Mouse (Mus musculus) cortical plate, adult 2 months (tissue): ENCODE data around the gene Atg13. TPM values are rescaled to one million over a fixed set of nuclear protein-coding genes. Genes with fewer than 3 reads are reported as not detected.
A peak's percentile ranks its signal among the peaks of the same experiment; 100 is the strongest.

Experiments used
- H3K27ac ChIP-seq: fragments of 200-500 bp; 2 replicates; pipeline ENCODE4 v1.5.1; 2012; ENCODE audit warnings: low read length, control low read depth, inconsistent platforms; ENCODE audit not compliant: insufficient read depth
- H3K4me1 ChIP-seq: fragments of 200-500 bp; 2 replicates; pipeline ENCODE4 v1.6.1; 2011; ENCODE audit warnings: low read length; ENCODE audit not compliant: control insufficient read depth, insufficient read depth
- H3K4me3 ChIP-seq: fragments of 200-500 bp; 2 replicates; pipeline ENCODE4 v1.5.1; 2011; ENCODE audit warnings: mild to moderate bottlenecking, low read length, control low read depth; ENCODE audit not compliant: insufficient read depth
- CTCF ChIP-seq: fragments of 200-500 bp; IDR thresholded peaks from 2 replicates; pipeline ENCODE4 v1.5.1; 2011; ENCODE audit warnings: mild to moderate bottlenecking, control low read depth, low read length; ENCODE audit not compliant: insufficient read depth; ENCODE audit errors: extremely low read depth
- POLR2A ChIP-seq: fragments of 200-500 bp; IDR thresholded peaks from 2 replicates; pipeline ENCODE4 v1.6.1; 2011; ENCODE audit warnings: mild to moderate bottlenecking, low read length, control low read depth; ENCODE audit not compliant: insufficient read depth; ENCODE audit errors: extremely low read depth
- polyA plus RNA-seq: library from polyadenylated mRNA; depleted of rRNA; stranded (reverse); fragments of >200 nt; gene quantifications from 2 replicates; pipeline ENCODE4 v1.2.3, GENCODE M21; 2012

The Atg13 gene
- polyA plus RNA-seq, 1 experiment, result 124 TPM

DNA sequence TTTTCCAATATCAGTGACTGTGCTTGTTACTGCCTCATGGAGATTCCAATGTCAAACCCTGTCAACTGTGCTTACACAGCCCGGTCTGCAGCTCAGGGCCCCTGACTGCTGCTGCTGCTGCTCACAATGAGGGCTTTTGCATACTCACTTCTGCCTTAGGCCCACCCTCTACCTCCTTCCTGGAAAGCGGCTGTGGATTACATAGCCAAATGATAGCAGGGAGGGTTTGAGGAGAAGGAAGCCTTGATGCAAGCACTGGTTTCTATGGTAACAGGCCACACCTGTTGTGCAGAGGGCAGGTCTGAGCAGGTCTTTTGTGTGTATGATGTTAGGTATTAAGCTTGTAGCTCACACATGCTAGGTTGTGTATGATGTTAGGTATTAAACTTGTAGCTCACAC lies 42.6 kb downstream of the Atg13 start:
- Histone ChIP-seq H3K4me1 (no peaks in the 10 kb centered on the region), H3K27ac (no peak overlapping the region), H3K4me3 (no peak overlapping the region)
- TF ChIP-seq CTCF (no peak), POLR2A (no peak)

DNA sequence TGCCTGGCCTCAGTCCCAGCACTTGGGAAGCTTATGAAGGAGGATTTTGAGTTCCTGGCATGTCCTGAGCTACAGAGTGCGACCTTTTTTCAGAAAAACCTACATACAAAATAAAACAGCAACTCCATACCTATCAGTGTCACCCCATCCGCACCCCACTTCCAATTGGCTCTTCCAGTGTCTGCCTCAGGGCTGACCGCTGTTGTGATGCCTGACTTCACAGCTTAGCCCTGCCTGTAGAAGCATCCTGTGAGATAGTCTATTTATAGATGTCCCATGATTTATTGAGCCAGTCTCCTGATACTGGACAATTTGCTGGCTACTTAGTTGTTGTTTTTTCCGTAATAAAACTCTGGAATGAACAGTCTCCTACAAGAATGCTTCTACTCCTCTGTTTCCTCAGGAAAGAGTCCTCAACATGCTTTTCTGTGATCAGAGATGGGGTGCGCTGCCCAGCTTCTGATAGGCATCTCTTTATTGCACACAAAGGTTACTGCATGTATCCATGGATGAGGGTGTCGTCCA lies 43.9 kb downstream of the Atg13 start:
- H3K4me3 ChIP-seq, result no peak overlapping the region
- no peak overlapping the region for H3K27ac ChIP-seq
- no peaks in the 10 kb centered on the region for H3K4me1 ChIP-seq
- TF ChIP-seq POLR2A (no peak), CTCF (no peak)

DNA sequence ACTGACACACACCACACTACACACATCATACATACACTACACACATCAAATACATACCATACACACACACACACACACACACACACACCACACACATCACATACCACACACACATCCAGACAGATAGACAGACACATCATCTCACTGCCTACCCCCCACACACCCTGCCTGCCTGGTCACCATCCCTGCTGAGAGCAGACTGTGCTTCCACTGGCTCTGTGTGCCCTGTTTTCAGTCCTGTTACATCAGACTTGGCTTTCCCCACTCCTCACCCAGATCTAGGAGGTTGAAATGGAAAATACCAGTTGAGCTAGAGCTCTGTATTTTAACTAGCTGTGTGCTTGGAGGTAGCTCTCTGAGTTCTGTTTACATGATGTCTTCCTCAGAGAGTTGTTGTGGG lies 45.6 kb downstream of the Atg13 start:
- no peak for TF ChIP-seq CTCF
- 0 out of 2 replicates have a peak, but pooled peaks have one; percentile 30 for TF ChIP-seq POLR2A

DNA sequence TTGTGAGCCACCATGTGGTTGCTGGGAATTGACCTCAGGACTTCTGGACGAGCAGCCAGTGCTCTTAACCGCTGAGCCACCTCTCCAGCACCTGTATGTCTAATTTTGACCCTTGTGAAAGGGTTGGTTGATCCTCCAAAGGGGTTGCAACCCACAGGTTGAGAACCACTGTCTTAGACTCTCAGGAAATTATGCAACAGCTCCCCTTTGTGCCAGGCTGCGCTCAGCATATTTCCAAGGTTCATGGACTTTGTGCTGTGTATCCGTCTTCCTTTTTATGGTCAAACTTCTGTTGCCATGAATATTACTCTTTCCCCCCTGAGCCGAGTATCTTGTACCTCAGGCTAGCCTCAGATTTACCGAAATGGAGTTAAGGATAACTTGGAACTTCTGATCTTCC lies 49.4 kb downstream of the Atg13 start:
- H3K4me1 ChIP-seq, result no peaks in the 10 kb centered on the region
- H3K27ac ChIP-seq, result no peak overlapping the region
- no peak for TF ChIP-seq CTCF
- no peak for TF ChIP-seq POLR2A
- no peak overlapping the region for H3K4me3 ChIP-seq

More for the DNA sequence above, 45.6 kb downstream of the Atg13 start:
- Histone ChIP-seq H3K4me1 (no peaks in the 10 kb centered on the region), H3K4me3 (no peak overlapping the region), H3K27ac (no peak overlapping the region)

- H3K4me1 ChIP-seq, result no peaks in the 10 kb centered on the region
- no peak overlapping the region for H3K27ac ChIP-seq
- TF ChIP-seq POLR2A (no peak), CTCF (no peak)
- H3K4me3 ChIP-seq, result no peak overlapping the region
These were observed 50.7 kb downstream of the Atg13 start for GRCm38 (mm10) chr2:91659657-91660056.

DNA sequence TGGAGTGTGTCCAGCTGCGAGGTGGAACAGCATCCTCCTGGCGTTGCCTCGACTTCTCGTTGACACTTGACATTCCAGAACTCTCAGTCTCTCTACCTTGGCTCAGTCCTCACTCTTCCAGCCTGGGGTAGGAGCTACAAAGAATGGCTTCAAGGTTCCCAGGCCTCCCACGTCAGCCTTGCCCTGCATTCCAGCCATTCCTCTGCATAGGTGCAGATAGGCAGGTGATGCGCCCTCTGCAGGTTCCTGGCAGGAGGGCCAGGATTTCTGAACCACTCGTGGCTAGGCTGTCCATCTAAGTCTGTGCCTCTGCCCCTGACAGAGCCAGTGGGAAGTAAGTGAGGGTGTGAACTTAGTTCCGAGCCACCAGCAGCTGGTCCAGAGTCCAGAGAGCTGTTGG lies 53.6 kb downstream of the Atg13 start:
- Histone ChIP-seq H3K4me3 (no peak overlapping the region), H3K27ac (no peak overlapping the region), H3K4me1 (peaks cover 10% of the 10 kb centered on the region)
- TF ChIP-seq POLR2A (no peak), CTCF (0 out of 2 replicates have a peak, but pooled peaks have one; percentile 3)

GRCm38 (mm10) chr2:91655827-91656226 lies 54.5 kb downstream of the Atg13 start:
- no peak overlapping the region for H3K27ac ChIP-seq
- no peak overlapping the region for H3K4me3 ChIP-seq
- peaks cover 10% of the 10 kb centered on the region for H3K4me1 ChIP-seq
- TF ChIP-seq POLR2A, result no peak
- TF ChIP-seq CTCF, result no peak

DNA sequence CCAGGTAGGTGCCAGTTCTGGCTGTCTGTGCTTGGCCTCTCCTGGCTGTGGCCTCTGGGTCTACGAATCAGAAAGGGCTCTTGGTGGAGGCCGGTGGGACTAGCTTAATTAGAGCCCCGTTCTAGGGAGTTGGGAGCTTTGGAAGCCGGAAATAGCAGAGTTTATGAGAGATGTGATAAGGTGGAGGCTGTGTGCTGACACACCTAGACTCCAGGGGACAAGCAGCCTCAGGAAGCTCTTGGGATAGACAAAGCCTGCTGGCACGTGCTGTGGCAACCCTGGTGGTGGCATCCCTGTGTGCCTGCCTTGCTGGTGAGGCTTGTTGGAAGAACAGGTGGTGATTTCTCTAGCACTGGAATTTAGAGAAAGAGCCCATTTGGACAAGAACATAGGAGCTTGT lies 55.0 kb downstream of the Atg13 start:
- H3K27ac ChIP-seq, result no peak overlapping the region
- H3K4me1 ChIP-seq, result peaks cover 10% of the 10 kb centered on the region
- H3K4me3 ChIP-seq, result no peak overlapping the region
- TF ChIP-seq POLR2A, result no peak
- TF ChIP-seq CTCF, result no peak

DNA sequence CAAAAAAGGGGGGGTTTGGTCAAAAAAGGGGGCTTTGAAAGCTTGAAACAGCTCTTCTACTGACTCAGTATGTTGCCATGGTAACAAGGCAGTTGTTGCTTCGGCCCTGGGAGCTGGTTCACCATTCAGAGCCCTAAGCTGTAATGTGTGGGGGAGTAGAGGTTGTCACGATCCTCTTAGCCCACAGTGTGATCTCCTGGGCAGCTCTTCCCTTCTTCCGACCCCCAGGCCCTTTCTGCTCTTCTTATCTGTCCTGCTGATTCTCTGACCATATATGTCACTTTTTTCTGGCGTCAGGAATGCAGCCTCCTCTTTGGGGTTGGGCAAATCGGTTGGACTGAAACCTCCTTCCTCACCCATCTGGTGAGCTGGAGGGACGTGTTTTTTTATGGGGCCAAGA lies 57.5 kb downstream of the Atg13 start:
- H3K4me1 ChIP-seq, result peaks cover 10% of the 10 kb centered on the region
- no peak overlapping the region for H3K4me3 ChIP-seq
- peak overlapping the region; percentile 32; the same call in 1 of the 2 replicates for H3K27ac ChIP-seq
- TF ChIP-seq CTCF (no peak), POLR2A (no peak)

DNA sequence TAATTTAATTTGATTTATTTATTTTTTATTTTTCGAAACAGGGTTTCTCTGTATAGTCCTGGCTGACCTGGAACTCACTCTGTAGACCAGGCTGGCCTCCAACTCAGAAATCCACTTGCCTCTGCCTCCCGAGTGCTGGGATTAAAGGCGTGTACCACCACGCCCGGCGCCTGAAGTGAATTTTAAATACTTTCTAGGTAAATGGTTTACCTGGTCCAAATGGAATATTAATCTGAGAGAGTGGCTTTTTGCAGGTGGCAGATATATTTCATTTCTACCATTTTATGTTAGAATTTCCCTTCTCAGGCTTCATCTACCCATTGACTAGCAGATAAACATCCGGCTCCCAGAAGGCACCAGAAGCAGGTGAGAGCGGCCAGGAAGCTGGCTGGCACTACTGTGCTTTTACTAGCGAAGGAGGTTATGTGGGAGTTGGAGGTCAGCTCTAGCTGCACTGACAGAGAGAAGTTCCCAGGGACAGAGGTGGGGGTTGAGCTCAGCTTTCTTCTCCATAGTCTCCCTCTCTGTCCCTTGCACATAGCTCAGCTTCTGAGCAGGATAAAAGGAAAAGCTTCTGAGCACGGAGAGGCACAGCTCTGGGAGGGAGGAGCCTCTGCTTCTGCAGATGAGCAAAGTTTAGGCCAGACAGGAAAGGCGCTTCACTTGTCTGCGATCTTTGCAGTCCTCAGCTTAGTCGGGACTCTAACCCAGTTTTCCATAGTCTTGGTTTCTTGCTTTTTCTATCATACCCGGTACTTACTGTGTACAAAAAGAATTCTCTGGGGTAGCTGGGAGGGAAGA lies 58.7 kb downstream of the Atg13 start:
- no peak overlapping the region for H3K4me3 ChIP-seq
- no peak for TF ChIP-seq CTCF
- no peak for TF ChIP-seq POLR2A
- no peak overlapping the region for H3K27ac ChIP-seq
- peaks cover 10% of the 10 kb centered on the region for H3K4me1 ChIP-seq

DNA sequence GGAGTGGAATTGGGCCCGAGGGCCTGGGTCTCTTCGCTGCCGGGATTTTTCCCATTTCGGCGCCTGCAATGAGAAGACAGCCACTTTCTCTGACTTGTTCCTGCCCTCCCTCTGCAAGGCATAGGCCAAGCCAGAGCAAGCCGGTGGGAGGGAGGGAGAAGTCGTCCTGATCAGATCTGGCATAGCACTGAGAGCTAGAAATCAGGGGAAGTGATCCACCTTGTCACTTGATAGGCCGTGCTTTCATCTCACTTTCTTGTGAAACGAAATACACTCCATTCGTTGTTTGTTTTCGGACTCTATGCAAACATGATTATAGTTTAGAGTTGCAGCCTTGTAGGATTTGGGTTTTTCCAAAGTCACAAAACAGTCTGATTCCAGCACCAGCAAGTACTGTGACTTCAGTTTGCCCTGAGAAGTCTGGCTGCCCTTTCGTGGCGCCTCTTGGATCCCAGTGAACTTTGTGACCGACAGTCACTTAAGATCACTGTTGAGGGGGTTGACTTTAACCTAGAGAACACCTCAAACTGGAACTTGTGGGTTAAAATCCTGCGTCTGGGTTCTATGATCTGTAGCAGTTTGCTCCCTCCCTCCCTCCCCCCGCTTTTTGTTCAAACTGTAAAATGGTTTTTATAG lies 59.9 kb downstream of the Atg13 start:
- TF ChIP-seq CTCF (no peak), POLR2A (no peak)
- H3K4me1 ChIP-seq, result peaks cover 10% of the 10 kb centered on the region
- 0 out of 2 replicates have a peak overlapping the region, but pooled peaks have one; percentile 12 for H3K27ac ChIP-seq
- H3K4me3 ChIP-seq, result peak overlapping the region; percentile 93
